Mouse (Mus musculus): Measurements from ENCODE around the gene Iqsec1.

The Iqsec1 gene

DNA sequence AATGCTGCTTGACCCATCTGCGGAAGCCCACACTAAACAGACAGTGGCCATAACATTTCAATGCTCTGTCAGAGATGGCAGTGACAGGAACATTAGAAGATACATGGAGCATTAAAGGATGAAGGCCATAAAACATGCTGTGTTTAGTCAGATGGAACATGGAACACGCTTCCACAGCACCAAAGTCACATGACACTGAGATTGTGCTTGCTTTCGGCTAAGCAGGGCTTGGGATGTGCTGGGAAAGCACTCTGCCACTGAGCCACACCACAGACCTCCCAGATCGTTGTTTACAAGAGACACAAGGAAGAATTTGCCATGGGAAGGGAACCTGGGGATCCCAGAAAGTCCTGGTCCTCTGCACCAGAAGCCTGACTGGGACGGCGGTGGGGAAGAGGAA is 269.1 kb downstream of the Iqsec1 start:
- no peak for DNase-seq

DNA sequence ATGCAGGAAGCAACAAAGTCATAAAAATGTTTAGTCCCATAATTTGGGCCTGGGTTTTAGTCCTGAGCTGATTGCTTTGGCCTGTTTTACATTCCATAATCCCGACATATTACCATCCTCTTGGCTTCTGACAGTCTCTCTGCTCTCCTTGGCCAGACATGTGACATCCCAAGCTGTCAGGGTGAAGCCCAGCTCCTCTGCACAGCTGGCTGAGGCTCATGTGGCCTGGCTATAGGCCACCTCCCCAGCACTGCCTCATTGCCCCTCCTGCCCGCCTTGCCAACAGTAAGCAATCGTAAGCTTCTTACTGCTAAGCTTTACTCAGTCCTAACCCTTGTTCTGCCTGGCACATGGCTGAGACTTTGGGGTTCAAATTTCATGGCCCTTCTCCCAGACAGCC is 270.0 kb downstream of the Iqsec1 start:
- no peak for DNase-seq

DNA sequence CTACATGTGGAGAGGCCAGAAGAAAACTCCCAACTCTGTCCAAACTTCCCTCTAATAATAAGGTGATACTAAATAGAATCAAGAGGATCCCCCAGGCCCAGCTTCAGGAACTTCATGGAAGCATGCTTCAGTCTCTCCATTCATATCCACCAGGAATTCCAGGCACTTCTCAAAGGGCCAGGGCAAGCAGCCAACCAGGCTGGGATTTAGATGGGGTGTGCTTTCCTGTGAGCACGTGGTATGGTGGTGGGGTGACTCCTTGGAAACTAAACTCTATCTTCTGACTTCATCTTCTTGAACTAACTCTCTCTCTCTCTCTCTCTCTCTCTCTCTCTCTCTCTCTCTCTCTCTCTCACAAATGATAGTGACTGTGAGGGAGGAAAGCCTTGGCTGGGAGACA is 270.8 kb downstream of the Iqsec1 start:
- no peak for DNase-seq

DNA sequence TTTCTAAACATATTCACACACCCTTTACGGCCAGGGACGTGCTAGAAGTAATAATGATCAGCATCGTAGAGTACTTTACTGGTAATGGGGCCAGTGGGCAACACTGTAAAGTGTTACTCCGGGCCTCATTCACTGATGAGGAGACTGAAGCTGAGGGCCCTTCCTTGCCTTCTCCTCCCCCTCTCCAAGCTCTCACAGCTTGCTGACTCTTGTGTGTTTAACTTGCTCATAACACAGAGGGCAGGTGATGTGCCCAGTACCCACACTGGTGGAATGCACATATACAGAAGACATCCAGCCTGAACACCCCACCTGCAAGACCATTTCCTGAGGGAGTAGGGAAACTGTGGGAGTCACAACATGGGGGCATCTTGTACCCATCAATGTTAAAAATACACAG is 271.6 kb downstream of the Iqsec1 start:
- DNase-seq = no peak

DNA sequence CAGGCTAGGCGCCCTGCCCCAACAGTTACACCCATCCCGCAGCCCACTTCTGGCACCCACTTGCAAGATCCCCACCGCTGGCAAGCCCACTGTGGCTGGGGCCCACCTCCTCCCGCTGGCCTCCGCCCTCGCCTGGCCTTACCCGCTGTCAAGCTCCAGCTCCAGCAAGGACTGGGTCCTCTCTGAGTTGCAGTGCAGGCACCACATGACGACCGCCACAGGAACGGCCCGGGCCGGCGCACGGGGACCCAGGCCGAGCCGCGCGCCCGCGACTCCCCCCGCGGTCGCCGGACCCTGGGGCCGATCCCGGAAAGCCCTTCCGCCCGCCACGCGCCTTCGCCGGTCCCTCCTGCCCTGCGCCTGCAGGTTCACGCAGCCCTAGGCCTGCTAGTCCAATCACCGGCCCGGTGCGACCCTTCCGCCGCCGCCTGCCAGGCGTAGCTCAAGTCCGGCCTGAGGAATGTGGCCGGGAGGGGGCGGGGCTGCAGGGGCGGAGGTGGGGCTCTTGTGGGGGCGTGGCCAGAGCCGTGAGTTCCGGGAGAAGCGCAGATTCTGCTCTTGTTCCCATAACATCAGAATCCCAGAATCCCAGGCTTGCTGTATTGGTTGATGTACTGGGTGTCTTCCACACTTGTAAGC is 272.3 kb downstream of the Iqsec1 start:
- peak; percentile 78 for DNase-seq

DNA sequence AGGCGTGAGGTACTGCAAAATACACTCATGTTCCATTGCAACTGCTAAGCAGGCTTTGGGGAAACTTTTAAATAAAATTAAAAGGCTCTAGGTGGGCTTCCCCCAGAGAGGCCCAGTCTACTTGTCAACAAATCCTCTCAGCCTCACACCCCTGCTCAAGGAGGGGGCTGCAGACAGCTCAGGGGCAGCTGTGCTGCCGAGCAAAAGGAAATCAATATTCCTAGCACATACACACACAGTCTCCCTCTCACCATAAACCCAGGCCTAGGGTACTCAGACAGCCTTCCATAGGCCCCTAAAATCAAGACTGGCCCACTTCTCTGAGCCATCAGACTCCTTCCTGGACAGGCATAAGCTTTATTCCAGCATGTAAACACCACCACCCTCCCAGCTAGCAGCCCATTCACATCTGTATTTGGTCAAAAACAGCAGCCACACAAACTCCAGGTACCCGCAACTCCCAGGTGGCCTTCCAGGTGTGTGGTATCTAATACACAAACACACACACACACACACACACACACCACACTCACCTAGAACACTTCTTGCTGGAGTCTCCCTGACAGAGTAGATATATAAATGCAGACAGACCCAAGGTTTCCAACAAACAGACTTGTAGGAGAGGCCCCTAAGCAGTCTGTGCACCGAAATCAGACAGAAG is 273.1 kb downstream of the Iqsec1 start:
- no peak for DNase-seq

DNA sequence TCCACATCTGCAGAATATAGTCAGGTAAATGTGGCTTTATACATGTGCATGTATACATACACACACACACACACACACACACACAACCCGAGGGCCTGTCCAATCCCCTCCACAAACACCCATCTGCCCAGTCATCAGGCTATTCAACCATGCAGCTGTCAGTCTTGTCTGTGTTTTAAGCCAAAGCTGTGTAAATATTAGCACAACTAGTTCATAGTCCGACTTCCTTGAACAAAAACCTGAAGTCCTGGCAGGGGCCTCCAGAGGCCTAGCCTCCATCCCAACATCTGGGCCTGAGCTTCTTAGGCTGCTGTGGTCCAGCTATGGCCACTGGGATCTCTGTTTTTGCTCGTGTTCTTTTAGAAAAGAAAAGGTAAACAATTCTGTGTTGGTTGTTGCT is 274.8 kb downstream of the Iqsec1 start:
- no peak for DNase-seq

DNA sequence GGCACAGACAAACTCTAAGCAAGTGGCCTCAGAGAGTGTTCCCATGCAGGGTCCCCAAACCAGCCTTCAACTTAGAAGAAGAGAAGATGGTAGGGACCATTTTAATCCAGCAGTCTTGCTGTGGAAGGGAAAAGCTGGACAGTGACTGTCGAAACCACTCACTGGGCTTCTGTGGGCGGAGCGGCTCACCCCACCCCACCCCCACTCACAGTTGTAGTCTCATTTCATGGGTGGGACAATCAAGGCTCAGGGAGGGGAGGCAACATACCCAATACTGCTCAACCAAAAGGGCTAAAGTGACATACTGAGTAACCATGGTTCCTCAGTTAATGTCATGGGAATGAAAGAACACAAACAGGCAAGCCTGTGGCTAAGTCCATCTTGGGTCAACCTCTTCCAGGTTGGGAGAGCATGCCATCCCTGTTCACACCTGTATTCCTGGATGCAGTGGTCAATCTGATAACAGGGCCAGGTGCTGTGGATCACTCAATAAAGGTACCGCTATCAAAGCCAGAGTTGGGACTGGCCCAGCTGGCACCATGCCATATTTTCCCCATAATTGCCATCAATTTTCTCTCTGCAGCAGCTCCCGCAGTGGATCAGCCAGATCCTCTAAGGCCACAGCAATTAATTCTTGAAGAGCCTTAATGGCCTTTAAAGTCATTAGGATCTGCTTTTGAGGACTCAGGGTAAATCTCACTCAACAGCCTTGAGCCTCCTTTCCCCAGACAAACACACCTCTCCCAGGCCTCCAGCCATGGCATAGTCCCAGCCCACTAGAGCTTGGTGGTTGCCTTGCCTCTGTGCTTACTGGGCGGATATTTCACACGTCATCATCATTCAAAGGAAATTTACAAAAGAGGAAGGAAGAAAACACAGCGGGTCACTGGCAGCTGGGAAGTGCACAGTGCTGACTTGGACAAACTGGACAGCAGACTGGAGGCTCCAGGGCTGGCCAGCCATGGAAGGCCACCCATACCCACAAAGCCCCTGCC is 275.7 kb downstream of the Iqsec1 start:
- no peak for DNase-seq

DNA sequence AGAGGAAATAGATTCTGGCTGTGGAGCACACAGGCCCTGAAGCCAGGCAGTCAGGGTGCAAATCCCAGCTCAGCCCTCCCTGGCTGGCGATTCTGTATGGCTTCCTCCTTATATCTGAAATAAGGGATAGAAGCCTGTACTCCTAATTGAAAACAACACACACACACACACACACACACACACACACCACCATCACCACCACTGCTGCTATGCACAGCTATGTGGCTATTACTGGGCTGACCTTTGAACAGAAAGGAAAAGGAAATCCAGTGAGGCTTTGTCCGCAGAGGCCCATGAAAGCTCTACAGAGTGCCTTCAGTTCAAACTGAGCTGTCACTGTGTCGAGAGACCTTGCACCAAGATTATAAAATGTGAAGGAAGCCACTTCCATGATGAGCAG is 276.4 kb downstream of the Iqsec1 start:
- DNase-seq = no peak

DNA sequence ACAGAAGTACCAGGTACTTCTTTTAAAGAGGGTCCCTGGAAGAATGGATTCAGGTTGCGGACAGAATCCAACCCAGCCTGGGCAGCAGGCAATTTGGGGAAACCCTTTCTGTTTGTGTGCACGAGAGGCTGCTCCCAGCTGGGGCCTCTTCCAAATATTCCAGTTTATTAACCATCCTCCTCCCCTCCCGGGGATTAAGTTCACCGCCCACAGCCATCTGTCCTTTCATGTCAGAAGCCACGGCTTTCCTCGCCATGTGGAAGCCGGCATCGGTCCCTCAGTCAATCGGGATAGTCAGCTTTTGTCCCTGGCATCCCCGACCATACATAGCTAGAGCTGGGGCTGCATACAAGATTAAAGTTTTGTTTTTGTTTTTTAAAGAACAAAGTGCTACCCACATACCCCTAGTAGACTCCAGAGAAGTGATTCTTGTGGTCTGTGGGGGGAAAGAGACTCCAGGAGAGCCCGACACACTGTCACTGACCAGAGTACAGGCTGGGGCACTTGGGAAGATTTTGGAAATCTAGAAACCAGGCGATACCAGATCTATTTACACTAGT is 276.9 kb downstream of the Iqsec1 start:
- DNase-seq = no peak

DNA sequence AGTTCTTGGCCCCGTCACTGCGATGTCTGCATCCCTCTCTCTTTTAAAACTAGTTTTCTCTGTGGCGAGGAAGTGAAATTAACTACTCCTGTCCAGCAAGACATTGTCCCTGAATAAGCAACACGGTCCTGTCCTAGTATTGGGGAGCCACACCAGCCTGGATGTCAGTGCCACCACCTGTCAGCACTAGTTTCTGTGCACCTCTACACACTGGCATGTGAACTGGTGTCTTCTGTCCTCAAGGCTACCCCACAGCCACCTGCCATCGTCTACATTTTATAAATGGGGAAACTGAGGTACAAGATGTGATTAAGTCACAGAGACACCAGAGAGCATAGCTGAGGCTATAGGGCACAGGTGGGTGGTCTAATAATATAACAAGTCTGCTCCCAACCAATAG is 277.7 kb downstream of the Iqsec1 start:
- DNase-seq = no peak

DNA sequence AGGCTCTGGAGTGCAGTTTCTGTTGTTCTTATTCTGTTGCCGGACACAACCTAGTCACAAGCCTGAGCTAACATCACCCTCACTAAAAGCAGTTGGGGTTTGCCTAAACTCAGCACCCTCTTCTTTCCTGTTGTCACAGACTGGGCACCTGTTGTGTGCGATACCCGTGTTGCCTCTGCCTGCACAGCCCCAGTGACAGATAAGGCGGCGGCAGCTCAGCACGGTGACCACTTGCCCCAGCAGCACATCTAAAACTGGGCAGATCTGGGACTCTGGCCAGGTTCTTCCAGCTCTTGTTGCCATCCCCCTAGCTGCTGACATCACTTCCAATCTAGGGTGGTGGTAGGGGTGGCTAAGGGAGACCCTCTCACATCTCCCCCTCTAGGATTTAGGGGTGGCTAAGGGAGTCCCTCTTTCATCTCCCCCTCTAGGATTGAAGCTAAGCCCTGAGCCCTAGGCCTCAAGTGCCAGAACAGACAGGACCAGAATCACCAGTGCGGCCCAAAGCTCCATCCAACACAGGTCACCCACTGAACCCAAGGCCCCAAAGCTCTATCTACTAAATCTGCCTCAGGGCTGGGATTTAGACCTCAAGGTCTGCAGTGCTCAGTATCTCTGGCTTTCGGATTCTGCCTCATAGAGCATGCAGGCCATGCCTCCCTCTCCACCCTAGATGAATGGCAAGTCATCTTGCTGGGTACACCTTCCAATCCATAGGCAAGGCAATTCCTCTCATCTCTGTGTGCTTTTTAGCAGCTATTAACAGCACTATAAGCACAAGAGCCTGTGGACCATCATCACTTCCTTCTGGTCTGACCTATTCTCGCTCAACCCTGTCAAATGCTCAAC is 278.3 kb downstream of the Iqsec1 start:
- DNase-seq = no peak

DNA sequence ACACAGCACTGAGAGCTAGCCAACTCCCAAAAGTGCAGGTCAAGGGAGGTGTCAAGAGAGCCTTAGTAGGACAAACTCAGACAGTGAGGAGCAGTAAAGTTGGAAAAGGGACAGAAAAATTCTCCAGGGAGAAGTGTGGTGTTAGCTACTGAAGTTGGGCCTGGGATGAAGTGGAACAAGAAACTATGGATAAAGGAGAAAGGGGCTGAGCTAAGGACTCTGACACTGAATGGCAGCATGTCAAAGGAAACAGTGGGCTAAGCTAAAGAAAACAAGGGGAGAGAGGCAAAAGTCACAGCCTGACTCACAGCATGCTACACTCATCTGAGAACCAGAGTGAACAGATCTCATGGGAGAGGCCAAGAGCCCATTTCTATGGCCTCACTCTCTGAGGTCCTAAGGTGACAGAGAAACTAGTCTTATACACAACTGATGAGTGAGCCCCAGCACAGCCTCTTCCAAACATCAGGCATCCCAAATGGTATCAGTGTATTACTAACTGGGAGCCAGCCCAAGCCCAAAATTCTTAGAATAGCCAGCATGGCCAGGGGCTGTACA is 280.3 kb downstream of the Iqsec1 start:
- DNase-seq = no peak

DNA sequence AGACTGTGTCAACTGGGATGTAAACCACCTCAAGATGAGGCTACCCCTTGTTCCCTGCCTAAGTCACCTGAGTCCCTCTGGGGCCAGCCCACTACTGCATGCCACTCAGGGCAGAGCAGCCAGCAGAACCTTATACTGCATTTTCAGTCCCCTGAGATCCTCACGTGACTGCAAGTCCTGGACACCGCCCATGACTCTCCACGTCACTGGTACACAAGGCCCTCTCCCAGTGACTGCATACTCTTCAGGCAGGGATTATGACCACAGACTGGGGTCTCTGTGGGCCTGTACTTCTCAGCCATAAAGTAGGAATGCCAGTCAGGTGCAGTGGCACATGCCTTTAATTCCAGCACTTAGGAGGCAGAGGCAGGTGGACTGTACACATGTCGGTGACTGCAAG is 281.3 kb downstream of the Iqsec1 start:
- DNase-seq = no peak

DNA sequence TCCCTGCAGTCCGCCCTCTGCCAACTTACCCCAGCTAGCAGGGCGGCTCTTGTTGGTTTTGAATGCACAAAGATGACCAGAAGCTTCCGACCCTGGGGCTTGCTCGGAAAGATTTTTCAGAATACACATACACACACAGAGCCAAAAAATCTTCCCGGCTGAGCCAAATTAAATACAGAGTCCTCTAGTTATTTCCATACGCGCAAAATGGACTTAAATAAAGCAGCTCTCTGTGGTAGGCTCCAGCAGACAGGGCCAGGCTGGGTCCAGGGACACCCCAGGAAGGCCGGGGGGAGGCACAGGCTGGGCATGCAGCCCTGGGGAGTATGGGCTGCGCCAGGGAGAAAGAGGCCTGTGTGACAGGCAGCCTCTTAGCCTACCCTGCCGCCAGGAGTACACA is 282.0 kb downstream of the Iqsec1 start:
- DNase-seq = no peak

DNA sequence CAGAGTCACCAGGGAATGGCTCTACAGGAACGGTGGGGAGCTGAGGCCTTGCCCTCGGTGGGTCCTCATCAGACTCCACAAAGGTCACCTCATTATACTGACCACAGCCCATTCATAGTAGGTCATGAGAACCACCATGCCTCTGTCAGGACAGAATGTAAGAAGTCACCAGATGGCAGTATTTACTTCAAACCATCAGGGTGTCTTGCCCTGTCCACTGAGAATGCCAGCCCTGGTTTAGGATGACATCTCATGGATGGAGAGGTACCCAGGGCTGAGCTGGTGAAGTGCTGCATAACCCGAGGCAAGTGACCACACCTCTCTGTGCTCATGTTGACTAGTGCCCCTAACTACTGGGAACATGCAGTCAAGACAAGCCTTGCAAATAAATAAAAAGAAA is 282.7 kb downstream of the Iqsec1 start:
- no peak for DNase-seq

DNA sequence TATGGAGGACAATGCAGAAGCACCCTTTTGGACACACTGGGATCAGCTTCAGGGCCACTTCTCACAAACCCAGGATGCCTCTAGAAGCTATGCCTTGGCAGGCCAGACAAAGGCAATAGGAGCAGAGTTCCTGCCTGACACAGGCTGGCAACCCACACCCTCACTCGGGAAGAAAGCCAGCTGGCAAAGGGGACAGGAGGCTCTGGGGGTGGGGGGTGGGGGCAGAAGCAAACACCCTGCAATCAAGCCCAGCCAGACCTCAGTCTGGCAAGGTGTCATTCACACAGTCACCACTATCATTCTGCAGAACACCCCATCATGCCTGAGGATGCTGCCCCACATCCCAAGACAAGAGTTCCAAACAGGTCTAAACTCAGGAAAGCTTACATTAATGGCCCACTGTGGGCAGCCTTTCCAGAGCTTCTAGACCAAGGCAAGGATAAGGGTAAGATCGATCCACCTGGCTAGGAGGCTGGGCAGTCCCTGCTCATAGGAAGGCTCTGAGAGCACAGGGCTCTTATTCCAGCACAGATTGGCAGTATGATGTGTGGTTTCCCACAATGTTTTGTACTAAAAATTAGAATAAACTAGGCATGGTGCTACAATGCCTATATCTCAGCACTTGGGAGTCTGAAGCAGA is 283.7 kb downstream of the Iqsec1 start:
- no peak for DNase-seq

DNA sequence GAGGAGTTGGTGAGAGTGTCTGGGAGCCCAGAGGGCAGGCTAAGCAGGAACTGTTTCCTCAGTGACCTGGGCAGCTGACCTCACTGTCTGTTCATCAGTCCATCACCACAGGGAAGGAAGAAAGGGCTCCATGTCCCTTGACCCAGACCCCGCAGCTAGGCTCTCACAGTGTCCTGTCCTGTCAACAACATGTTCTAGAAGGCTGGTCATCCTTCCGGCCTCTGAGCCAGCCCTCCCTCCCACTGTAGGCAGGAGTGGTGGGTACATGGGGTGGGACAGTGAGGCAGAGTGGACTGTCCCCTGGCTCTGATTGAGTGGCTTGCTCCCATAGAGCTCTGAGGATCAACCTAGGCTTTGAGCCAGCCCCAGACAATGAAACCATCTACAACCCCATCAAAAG is 284.7 kb downstream of the Iqsec1 start:
- no peak for DNase-seq

DNA sequence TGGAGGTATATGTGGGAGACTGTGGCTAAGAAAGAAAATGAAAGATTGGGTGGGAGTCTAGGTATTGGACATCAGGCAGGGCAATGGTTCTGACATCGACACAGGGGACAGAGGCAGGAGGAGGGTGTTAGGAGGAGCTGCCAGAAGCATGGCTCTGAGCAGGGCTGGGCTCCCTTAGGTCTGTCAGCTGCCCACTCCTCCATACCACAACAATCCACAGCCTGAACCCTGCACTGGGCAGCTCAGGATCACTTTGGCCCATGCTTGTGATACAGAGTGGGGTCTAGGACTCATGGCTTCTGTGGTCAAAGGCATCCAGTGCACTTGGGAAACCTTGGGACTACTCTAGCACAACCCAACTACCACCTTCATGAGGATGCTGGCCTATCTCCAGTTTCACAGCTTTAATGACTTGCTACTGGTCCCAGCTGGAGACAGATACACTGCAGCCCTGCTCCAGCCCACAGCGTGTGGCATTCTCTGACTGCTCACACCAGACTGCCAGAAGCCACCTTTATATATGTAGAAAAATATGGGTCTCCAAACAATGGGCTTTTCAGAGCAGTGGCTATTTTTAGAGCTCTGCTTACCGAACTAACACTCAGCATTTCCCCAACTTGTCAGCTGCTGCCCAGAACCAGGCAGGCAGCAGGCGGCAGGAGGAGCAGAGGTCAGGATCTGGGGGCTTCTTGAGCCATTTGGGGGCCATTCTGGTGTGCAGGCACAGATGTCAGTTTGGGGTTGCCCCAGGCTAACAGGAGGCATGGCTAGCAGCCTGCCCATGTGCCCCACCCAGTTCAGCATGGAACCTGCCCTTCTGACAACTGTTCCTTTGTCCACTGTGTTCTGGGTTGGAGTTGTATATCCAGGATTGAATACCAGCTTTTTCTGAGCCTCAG is 285.4 kb downstream of the Iqsec1 start:
- DNase-seq = no peak

DNA sequence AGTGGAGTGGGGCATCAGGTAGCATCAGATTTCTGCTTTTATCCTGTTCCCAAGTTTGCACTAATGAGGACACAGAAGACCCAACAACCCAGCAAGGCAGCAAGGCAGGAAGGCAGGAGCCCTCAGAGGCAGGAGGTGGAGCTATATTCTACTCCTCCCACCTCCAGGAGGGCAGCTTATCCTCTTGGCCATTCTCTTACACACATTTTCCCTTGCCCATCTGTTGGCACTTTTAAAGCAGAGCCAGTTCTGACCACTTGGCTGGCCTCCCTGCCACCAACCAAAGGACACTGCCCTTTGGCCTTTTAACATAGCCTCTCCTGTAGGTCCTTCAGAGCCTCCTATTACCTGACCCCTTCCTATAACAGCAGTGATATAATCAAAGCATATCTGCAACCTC is 286.3 kb downstream of the Iqsec1 start:
- DNase-seq = no peak

DNA sequence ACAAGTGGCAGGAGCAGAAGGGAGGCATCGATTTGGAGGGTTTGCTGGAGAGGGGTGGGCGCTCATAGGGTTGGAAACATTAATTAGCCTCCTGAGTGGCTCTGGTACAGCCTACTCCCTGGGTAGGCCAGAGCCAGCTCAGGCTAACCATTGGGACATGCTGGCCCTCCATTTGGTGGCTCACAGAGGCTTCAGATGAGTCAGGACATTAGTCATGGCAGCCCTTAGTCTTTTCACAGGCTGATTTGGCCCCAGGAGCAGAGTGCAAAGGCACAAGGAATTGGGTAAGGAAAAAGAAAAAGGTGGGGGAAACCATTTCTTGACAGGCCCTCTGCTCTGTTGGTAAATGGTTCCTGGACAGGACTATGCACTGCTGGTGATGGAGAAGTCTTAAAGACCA is 287.1 kb downstream of the Iqsec1 start:
- no peak for DNase-seq
